Mouse (Mus musculus) stomach, postnatal 0 days (tissue): ENCODE results near the gene Nptx1. TPM values are rescaled to one million over a fixed set of nuclear protein-coding genes. Genes with fewer than 3 reads are reported as not detected.

ENCODE experiments used
- ATAC-seq: fragments of 200-750 bp; cut with Nextera tagmentation; 2 replicates; pipeline ENCODE4 v1.8.0; 2017; ENCODE audit not compliant: low FRiP score, low TSS enrichment
- DNase-seq: peaks from one replicate; pipeline ENCODE4 v3.0.0-alpha.2; 2016; ENCODE audit warnings: low spot score
- H3K27ac ChIP-seq: fragments of 300-500 bp; sonication (generic); replicated peaks from 2 replicates; pipeline ENCODE4 v1.5.1; 2014; ENCODE audit warnings: mild to moderate bottlenecking, control low read depth
- H3K27me3 ChIP-seq: fragments of 300-500 bp; sonication (generic); 2 replicates; pipeline ENCODE4 v1.6.1; 2014; ENCODE audit warnings: low read length; ENCODE audit not compliant: control insufficient read depth, insufficient read depth
- H3K36me3 ChIP-seq: fragments of 300-500 bp; sonication (generic); 2 replicates; pipeline ENCODE4 v1.6.1; 2014; ENCODE audit warnings: low read length, mixed read lengths; ENCODE audit not compliant: control insufficient read depth, insufficient read depth
- H3K4me1 ChIP-seq: fragments of 300-500 bp; sonication (generic); replicated peaks from 2 replicates; pipeline ENCODE4 v1.6.1; 2014; ENCODE audit warnings: antibody characterized with exemption; ENCODE audit not compliant: control insufficient read depth, insufficient read depth
- H3K4me2 ChIP-seq: fragments of 300-500 bp; sonication (generic); replicated peaks from 2 replicates; pipeline ENCODE4 v1.6.1; 2014; ENCODE audit warnings: low read depth, mild to moderate bottlenecking, control low read depth, moderate library complexity
- H3K4me3 ChIP-seq: fragments of 300-500 bp; sonication (generic); 2 replicates; pipeline ENCODE4 v1.5.1; 2014; ENCODE audit warnings: low read depth, low read length, control low read depth
- H3K9ac ChIP-seq: fragments of 300-500 bp; sonication (generic); 2 replicates; pipeline ENCODE4 v1.6.1; 2014; ENCODE audit warnings: mild to moderate bottlenecking, low read length, control low read depth, mixed read lengths
- H3K9me3 ChIP-seq: fragments of 300-500 bp; sonication (generic); 2 replicates; pipeline ENCODE4 v1.6.1; 2016; ENCODE audit warnings: low read length; ENCODE audit not compliant: control insufficient read depth
- CTCF ChIP-seq: IDR thresholded peaks from 2 replicates; pipeline ENCODE4 v1.5.1; 2016; ENCODE audit warnings: antibody characterized with exemption, low read depth, mild to moderate bottlenecking, moderate library complexity
- EP300 ChIP-seq: optimal IDR thresholded peaks from 2 replicates; pipeline ENCODE3; 2016; ENCODE audit warnings: antibody characterized with exemption
- WGBS: fragments of 180-500 bp; shearing (Covaris S2); extraction: QIAGEN DNeasy Blood & Tissue Kit; methylation state at CpG from one replicate; pipeline ENCODE4 v1.1.7; 2014; 5-methylcytosine and 5-hydroxymethylcytosine counted together
- polyA plus RNA-seq: library from polyadenylated mRNA; unstranded; fragments of >200 nt; fragmentation: Nextera tagmentation; extraction: Ambion mirVana; gene quantifications from 2 replicates; pipeline ENCODE4 v1.2.1, GENCODE M21; 2015

The Nptx1 gene
- polyA plus RNA-seq, 1 experiment from 2014 or later = 0.13 TPM

DNA sequence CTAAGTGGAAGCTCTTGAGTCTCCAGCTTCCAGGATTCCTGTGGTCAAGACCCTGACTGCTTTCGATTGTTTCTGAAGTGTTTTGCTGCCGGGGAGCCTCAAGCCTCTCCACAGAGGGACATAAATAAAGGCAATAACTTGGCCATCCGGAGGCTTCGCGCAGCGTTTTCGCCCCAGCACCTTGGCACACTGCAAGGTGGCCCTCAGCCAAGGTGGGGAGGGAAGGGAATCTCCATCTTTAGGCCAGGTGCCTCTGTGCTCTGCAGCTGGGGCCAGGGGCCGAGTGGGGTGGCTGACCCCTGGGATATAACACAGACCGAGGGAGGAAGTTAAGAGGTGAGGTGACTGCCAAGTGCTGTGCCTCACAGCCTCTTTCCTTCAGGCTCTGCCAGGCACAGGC is 15.6 kb upstream of the Nptx1 start:
- Histone ChIP-seq H3K27me3 (no peaks in the 10 kb centered on the region), H3K9ac (no peak overlapping the region), H3K4me3 (no peak overlapping the region), H3K36me3 (no peaks in the 10 kb centered on the region), H3K27ac (no peak overlapping the region), H3K4me1 (no peaks in the 10 kb centered on the region), H3K4me2 (no peak overlapping the region), H3K9me3 (no peaks in the 10 kb centered on the region)
- DNase-seq (no peak), ATAC-seq (no peak)
- WGBS = 59% methylated on average over 9 of the region's 9 CpGs
- TF ChIP-seq CTCF (no peak), EP300 (no peak)

DNA sequence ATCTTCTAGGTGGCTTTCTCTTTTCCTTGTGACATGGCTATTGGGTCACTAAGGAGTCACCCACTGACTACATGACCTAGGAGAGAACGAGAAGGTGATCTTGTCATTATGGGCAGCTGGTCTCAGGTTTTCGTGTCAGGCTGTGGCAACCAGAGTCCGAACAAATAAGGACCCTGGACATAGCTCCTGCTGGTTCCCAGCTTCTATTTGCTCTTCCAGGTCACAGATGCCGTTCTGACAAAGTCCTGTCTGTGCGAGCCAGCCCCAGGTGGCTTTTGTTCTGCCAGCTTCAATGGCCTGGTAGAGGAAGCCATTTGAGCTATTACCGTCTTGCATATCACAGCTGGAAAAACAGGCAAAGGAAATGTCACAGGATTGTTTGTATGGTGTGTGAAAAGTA is 14.7 kb upstream of the Nptx1 start:
- 47% methylated on average over 6 of the region's 6 CpGs for WGBS
- TF ChIP-seq CTCF (no peak), EP300 (no peak)
- Histone ChIP-seq H3K9ac (no peak overlapping the region), H3K36me3 (no peaks in the 10 kb centered on the region), H3K4me1 (no peaks in the 10 kb centered on the region), H3K4me3 (no peak overlapping the region), H3K4me2 (no peak overlapping the region), H3K27me3 (no peaks in the 10 kb centered on the region), H3K9me3 (no peaks in the 10 kb centered on the region), H3K27ac (no peak overlapping the region)
- DNase-seq (no peak), ATAC-seq (no peak)

DNA sequence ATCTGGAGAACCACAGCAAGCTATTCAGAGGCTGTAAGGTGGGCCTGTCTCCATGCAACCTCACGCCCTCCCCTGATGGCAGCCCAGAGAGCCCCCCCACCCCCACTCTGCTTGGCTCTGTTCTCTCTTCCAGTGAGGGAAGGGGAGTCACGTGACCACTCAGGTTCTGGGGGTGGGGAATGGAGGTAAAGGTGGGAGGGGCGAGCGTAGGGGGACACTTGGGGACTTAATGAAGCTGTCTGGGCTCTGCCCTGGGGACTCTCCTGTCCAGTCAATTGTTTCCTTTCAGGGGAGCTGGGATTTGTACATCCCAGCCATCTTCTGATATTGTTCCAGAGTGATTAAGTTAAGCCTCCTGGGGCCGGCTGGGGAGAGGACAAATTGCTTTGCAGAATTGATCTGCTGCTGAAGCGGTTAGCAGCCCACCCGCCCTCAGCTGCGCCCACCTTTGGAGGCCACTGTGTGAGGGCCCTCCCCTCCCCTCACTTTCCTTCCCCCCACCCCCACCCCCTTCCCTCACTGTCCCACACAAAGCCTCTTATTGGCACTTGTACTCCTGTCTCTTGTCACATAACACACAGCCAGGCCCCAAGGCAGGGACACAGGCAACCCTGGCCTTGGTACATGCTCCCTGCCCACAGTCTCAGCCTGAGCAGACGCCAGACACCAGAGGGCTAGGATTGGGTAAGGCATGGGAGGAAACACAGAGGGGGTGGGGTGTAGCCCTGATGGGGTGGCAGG is 11.5 kb upstream of the Nptx1 start:
- Histone ChIP-seq H3K9ac (no peak overlapping the region), H3K36me3 (no peaks in the 10 kb centered on the region), H3K27ac (no peak overlapping the region), H3K4me2 (no peak overlapping the region), H3K9me3 (no peaks in the 10 kb centered on the region), H3K4me3 (no peak overlapping the region), H3K27me3 (no peaks in the 10 kb centered on the region), H3K4me1 (no peaks in the 10 kb centered on the region)
- ATAC-seq = 0 out of 2 replicates have a peak, but pooled peaks have one; percentile 22
- 25% methylated on average over 8 of the region's 9 CpGs for WGBS
- TF ChIP-seq EP300 (no peak), CTCF (no peak)
- no peak for DNase-seq

DNA sequence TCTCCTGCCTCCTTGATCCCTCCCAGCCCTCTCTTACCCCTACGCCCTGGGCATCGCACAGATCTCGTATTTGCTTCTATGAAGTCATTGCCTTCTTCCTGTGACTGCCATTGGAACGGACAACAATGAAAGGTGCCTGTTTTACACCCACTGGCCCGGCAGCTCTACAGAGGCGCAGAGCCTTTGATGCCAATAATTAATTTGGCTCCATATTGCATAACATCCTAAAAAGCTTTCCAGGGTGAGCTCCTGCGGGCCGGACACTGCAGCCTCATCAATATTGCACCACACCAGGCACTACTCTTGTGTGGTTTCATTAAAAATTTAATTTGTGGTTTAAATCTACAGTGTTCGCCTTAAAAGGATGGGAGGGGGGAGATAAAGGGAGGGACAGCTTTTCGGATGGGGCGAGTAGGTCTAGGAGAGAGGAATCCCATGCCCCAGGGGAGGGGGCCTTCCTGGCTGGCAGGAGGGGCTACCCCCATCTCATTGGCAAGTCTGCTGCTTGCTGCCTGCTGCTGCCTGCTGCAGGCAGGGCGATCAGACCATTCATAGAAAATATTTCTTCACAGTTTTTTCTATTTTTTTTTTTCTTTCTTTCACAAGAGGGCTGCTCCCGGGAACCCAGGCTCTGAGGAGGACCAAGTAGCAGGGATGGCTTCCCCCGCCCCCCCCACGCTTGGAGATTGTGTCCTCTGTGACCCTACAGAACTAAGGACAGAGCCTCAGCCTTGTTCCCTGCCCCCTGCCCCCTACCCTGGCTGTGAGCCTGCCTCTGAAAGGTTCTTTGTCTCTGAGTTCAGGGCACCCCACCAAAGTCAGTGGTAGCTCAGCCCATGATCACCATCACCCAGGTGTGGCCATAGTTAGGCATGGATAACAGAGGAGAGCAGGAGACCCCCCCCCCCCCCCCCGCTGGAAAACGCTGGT is 10.7 kb upstream of the Nptx1 start:
- Histone ChIP-seq H3K27me3 (no peaks in the 10 kb centered on the region), H3K4me2 (no peak overlapping the region), H3K4me3 (no peak overlapping the region), H3K9ac (no peak overlapping the region), H3K4me1 (no peaks in the 10 kb centered on the region), H3K36me3 (no peaks in the 10 kb centered on the region), H3K9me3 (no peaks in the 10 kb centered on the region), H3K27ac (no peak overlapping the region)
- TF ChIP-seq CTCF = no peak
- no peak for TF ChIP-seq EP300
- ATAC-seq (no peak), DNase-seq (no peak)
- WGBS = 39% methylated on average over 16 of the region's 17 CpGs

DNA sequence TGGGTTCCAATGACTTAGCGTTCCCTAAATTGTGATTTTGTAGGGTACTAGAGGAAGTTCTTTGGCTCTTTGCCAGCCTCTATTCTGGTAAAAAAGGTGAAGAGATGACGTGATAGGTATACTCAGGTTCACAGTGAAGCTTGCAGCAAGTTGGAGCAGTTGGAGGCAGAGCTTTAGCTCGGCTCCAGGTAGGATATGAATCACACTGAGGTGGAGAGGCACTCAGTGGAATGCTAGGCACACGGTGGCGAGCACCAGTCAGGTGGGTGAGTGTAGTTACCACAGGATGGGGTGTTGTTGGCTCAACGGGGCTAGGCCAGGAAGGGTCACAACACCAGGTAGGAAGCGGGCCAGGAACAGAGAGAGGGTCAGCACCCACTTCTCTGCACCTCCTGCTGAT is 7.6 kb upstream of the Nptx1 start:
- Histone ChIP-seq H3K36me3 (no peaks in the 10 kb centered on the region), H3K4me3 (no peak overlapping the region), H3K9ac (no peak overlapping the region), H3K27ac (no peak overlapping the region), H3K4me1 (0 out of 2 replicates have a peak, but pooled peaks cover 2% of the 10 kb centered on the region), H3K4me2 (no peak overlapping the region), H3K9me3 (no peaks in the 10 kb centered on the region), H3K27me3 (no peaks in the 10 kb centered on the region)
- WGBS = 65% methylated on average over 7 of the region's 7 CpGs
- DNase-seq (no peak), ATAC-seq (no peak)
- no peak for TF ChIP-seq EP300
- no peak for TF ChIP-seq CTCF

DNA sequence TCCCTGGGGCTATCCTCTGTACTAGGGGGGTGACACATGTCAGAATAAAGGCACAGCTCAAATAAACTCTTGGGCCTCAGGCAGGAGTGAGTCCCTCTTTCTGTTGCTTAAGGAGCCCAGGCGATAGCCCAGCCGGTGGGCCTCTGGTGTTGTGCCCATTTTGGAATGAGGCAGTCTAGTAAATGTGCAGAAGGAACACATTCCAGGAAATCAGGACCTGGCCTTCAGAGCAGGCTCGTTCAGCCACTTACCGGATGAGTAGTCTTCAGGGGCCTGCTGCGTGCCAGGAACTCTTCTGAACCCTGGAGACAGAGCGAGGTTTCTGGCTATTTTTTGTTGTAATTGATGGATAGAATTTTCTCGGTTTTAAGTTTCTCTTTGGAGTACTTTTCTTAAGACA is 7.2 kb upstream of the Nptx1 start:
- TF ChIP-seq CTCF = no peak
- no peak overlapping the region for H3K27ac ChIP-seq
- no peak overlapping the region for H3K4me2 ChIP-seq
- no peak overlapping the region for H3K4me3 ChIP-seq
- 68% methylated on average over 7 of the region's 7 CpGs for WGBS
- H3K36me3 ChIP-seq = no peaks in the 10 kb centered on the region
- no peaks in the 10 kb centered on the region for H3K9me3 ChIP-seq
- 0 out of 2 replicates have a peak, but pooled peaks cover 2% of the 10 kb centered on the region for H3K4me1 ChIP-seq
- peaks cover 1% of the 10 kb centered on the region; the same call in 1 of the 2 replicates for H3K27me3 ChIP-seq
- ATAC-seq = no peak
- no peak for DNase-seq
- no peak overlapping the region for H3K9ac ChIP-seq
